Mouse (Mus musculus) megakaryocyte progenitor cell, adult 5-6 weeks (primary cell): ENCODE measurements at regions not wholly inside any gene's neighbourhood (a gene's known extent, or its start where the extent isn't known, plus 50 kb on each side); places are given as distances from the start of the nearest gene placed in this dataset.

ENCODE experiments used
- ATAC-seq: replicated peaks from 2 replicates; pipeline ENCODE4 v1.8.0; 2016; ENCODE audit warnings: mild to moderate bottlenecking, moderate TSS enrichment, inconsistent platforms; ENCODE audit not compliant: poor library complexity

GRCm38 (mm10) chr1:61552577-61553517 is 85.8 kb upstream of the Pard3b start:
- no peak for ATAC-seq

- ATAC-seq = no peak
Observed at GRCm38 (mm10) chr1:61559514-61559913, 79.1 kb upstream of the Pard3b start.

GRCm38 (mm10) chr1:61562091-61562490 is 76.5 kb upstream of the Pard3b start:
- ATAC-seq = no peak

GRCm38 (mm10) chr1:61565471-61565870 is 73.2 kb upstream of the Pard3b start:
- no peak for ATAC-seq

- ATAC-seq = no peak
Observed at GRCm38 (mm10) chr1:61574276-61574675, 64.3 kb upstream of the Pard3b start.

- no peak for ATAC-seq
Observed at GRCm38 (mm10) chr1:61576758-61577157, 61.9 kb upstream of the Pard3b start.

GRCm38 (mm10) chr1:61587251-61587650 is 51.4 kb upstream of the Pard3b start:
- ATAC-seq = no peak
